Mouse (Mus musculus): ENCODE measurements around the gene Grip2. TPM values are rescaled to one million over a fixed set of nuclear protein-coding genes. Genes with fewer than 3 reads are reported as not detected.

The Grip2 gene
- polyA plus RNA-seq, 1 experiment: 15.5 TPM

- Histone ChIP-seq H3K27ac (ENCODE audit: insufficient read depth, low read length) (no peak overlapping the region), H3K4me1 (ENCODE audit: control insufficient read depth, insufficient read depth, low read length) (0 out of 2 replicates have a peak, but pooled peaks cover 2% of the 10 kb centered on the region), H3K4me3 (replicated peaks; ENCODE audit: insufficient read depth, low read depth, low read length) (no peak overlapping the region), H3K27me3 (ENCODE audit: control insufficient read depth, insufficient read depth, low read length) (no peaks in the 10 kb centered on the region)
- WGBS: 82% methylated on average over 8 of the region's 8 CpGs
- no peak for TF ChIP-seq CTCF (IDR thresholded peaks at IDR 0.05; ENCODE audit: borderline replicate concordance, insufficient read depth, low read depth, low read length)
- no peak for TF ChIP-seq POLR2A (IDR thresholded peaks at IDR 0.05; ENCODE audit: borderline replicate concordance, insufficient read depth, low read length)
- no peak for DNase-seq
Observed at GRCm38 (mm10) chr6:91742995-91743394, 84.1 kb downstream of the Grip2 start.

- TF ChIP-seq CTCF (IDR thresholded peaks at IDR 0.05; ENCODE audit: borderline replicate concordance, insufficient read depth, low read depth, low read length) (no peak), POLR2A (IDR thresholded peaks at IDR 0.05; ENCODE audit: borderline replicate concordance, insufficient read depth, low read length) (no peak)
- H3K27me3 ChIP-seq (ENCODE audit: control insufficient read depth, insufficient read depth, low read length): no peaks in the 10 kb centered on the region
- WGBS: 87% methylated on average over 3 of the region's 3 CpGs
- no peak overlapping the region for H3K27ac ChIP-seq (ENCODE audit: insufficient read depth, low read length)
- H3K4me1 ChIP-seq (ENCODE audit: control insufficient read depth, insufficient read depth, low read length): 0 out of 2 replicates have a peak, but pooled peaks cover 2% of the 10 kb centered on the region
- no peak for DNase-seq
- H3K4me3 ChIP-seq (replicated peaks; ENCODE audit: insufficient read depth, low read depth, low read length): no peak overlapping the region
Observed at GRCm38 (mm10) chr6:91742466-91742865, 84.6 kb downstream of the Grip2 start.

GRCm38 (mm10) chr6:91741046-91741445 is 86.0 kb downstream of the Grip2 start:
- peak; percentile 47 to 69 for DNase-seq
- 70% methylated on average over 11 of the region's 11 CpGs for WGBS

GRCm38 (mm10) chr6:91738058-91738457 is 89.0 kb downstream of the Grip2 start:
- Histone ChIP-seq H3K4me3 (replicated peaks; ENCODE audit: insufficient read depth, low read depth, low read length) (no peak overlapping the region), H3K4me1 (ENCODE audit: control insufficient read depth, insufficient read depth, low read length) (no peaks in the 10 kb centered on the region), H3K27ac (ENCODE audit: insufficient read depth, low read length) (no peak overlapping the region), H3K27me3 (ENCODE audit: control insufficient read depth, insufficient read depth, low read length) (no peaks in the 10 kb centered on the region)
- TF ChIP-seq CTCF (IDR thresholded peaks at IDR 0.05; ENCODE audit: borderline replicate concordance, insufficient read depth, low read depth, low read length) (no peak), POLR2A (IDR thresholded peaks at IDR 0.05; ENCODE audit: borderline replicate concordance, insufficient read depth, low read length) (no peak)
- WGBS: 69% methylated on average over 5 of the region's 5 CpGs
- DNase-seq: no peak

More at GRCm38 (mm10) chr6:91741046-91741445, 86.0 kb downstream of the Grip2 start:
- Histone ChIP-seq H3K4me3 (replicated peaks; ENCODE audit: insufficient read depth, low read depth, low read length) (no peak overlapping the region), H3K4me1 (ENCODE audit: control insufficient read depth, insufficient read depth, low read length) (0 out of 2 replicates have a peak, but pooled peaks cover 2% of the 10 kb centered on the region), H3K27ac (ENCODE audit: insufficient read depth, low read length) (no peak overlapping the region), H3K27me3 (ENCODE audit: control insufficient read depth, insufficient read depth, low read length) (no peaks in the 10 kb centered on the region)
- TF ChIP-seq POLR2A (IDR thresholded peaks at IDR 0.05; ENCODE audit: borderline replicate concordance, insufficient read depth, low read length): no peak
- TF ChIP-seq CTCF (IDR thresholded peaks at IDR 0.05; ENCODE audit: borderline replicate concordance, insufficient read depth, low read depth, low read length): peak; percentile 99

- Histone ChIP-seq H3K27ac (ENCODE audit: insufficient read depth, low read length) (no peak overlapping the region), H3K27me3 (ENCODE audit: control insufficient read depth, insufficient read depth, low read length) (no peaks in the 10 kb centered on the region), H3K4me3 (replicated peaks; ENCODE audit: insufficient read depth, low read depth, low read length) (no peak overlapping the region), H3K4me1 (ENCODE audit: control insufficient read depth, insufficient read depth, low read length) (no peaks in the 10 kb centered on the region)
- 93% methylated on average over 7 of the region's 7 CpGs for WGBS
- TF ChIP-seq POLR2A (IDR thresholded peaks at IDR 0.05; ENCODE audit: borderline replicate concordance, insufficient read depth, low read length) (no peak), CTCF (IDR thresholded peaks at IDR 0.05; ENCODE audit: borderline replicate concordance, insufficient read depth, low read depth, low read length) (no peak)
- DNase-seq: no peak
Observed at GRCm38 (mm10) chr6:91737451-91737850, 89.6 kb downstream of the Grip2 start.

GRCm38 (mm10) chr6:91736471-91736870 is 90.6 kb downstream of the Grip2 start:
- H3K27me3 ChIP-seq (ENCODE audit: control insufficient read depth, insufficient read depth, low read length): no peaks in the 10 kb centered on the region
- TF ChIP-seq CTCF (IDR thresholded peaks at IDR 0.05; ENCODE audit: borderline replicate concordance, insufficient read depth, low read depth, low read length): no peak
- H3K4me3 ChIP-seq (replicated peaks; ENCODE audit: insufficient read depth, low read depth, low read length): no peak overlapping the region
- no peaks in the 10 kb centered on the region for H3K4me1 ChIP-seq (ENCODE audit: control insufficient read depth, insufficient read depth, low read length)
- WGBS: 62% methylated on average over 5 of the region's 5 CpGs
- no peak for DNase-seq
- peak overlapping the region; percentile 25; the same call in 1 of the 2 replicates for H3K27ac ChIP-seq (ENCODE audit: insufficient read depth, low read length)

- no peak for TF ChIP-seq POLR2A (IDR thresholded peaks at IDR 0.05; ENCODE audit: borderline replicate concordance, insufficient read depth, low read length)
- no peak for TF ChIP-seq CTCF (IDR thresholded peaks at IDR 0.05; ENCODE audit: borderline replicate concordance, insufficient read depth, low read depth, low read length)
- Histone ChIP-seq H3K27ac (ENCODE audit: insufficient read depth, low read length) (no peak overlapping the region), H3K4me3 (replicated peaks; ENCODE audit: insufficient read depth, low read depth, low read length) (no peak overlapping the region), H3K27me3 (ENCODE audit: control insufficient read depth, insufficient read depth, low read length) (no peaks in the 10 kb centered on the region), H3K4me1 (ENCODE audit: control insufficient read depth, insufficient read depth, low read length) (0 out of 2 replicates have a peak, but pooled peaks cover 7% of the 10 kb centered on the region)
- no peak for DNase-seq
- 51% methylated on average over 11 of the region's 11 CpGs for WGBS
Observed at GRCm38 (mm10) chr6:91732138-91732537, 94.9 kb downstream of the Grip2 start.

- Histone ChIP-seq H3K27ac (ENCODE audit: insufficient read depth, low read length) (no peak overlapping the region; the same call in 1 of the 2 replicates), H3K4me1 (ENCODE audit: control insufficient read depth, insufficient read depth, low read length) (0 out of 2 replicates have a peak, but pooled peaks cover 7% of the 10 kb centered on the region), H3K27me3 (ENCODE audit: control insufficient read depth, insufficient read depth, low read length) (no peaks in the 10 kb centered on the region), H3K4me3 (replicated peaks; ENCODE audit: insufficient read depth, low read depth, low read length) (no peak overlapping the region)
- DNase-seq: peak in 1 of 2 experiments; percentile 38
- WGBS: 46% methylated on average over 12 of the region's 12 CpGs
- no peak for TF ChIP-seq POLR2A (IDR thresholded peaks at IDR 0.05; ENCODE audit: borderline replicate concordance, insufficient read depth, low read length)
- no peak for TF ChIP-seq CTCF (IDR thresholded peaks at IDR 0.05; ENCODE audit: borderline replicate concordance, insufficient read depth, low read depth, low read length)
Observed at GRCm38 (mm10) chr6:91729677-91730127, 97.3 kb downstream of the Grip2 start.
